Mouse (Mus musculus): ENCODE data around the gene Cdc37. TPM values are rescaled to one million over a fixed set of nuclear protein-coding genes. Genes with fewer than 3 reads are reported as not detected.

The Cdc37 gene
- total and polyA plus RNA-seq, 3 experiments: 779 to 1,631 (median 914) TPM

GRCm38 (mm10) chr9:21166516-21166915 is 16.7 kb upstream of the Cdc37 start:
- Histone ChIP-seq H3K79me2 (ENCODE audit: control insufficient read depth, insufficient read depth, low read length, poor library complexity) (peaks cover 29% of the 10 kb centered on the region), H3K27ac (ENCODE audit: control insufficient read depth, low read depth, low read length) (peak overlapping the region; percentile 79), H3K9me3 (replicated peaks; ENCODE audit: insufficient read depth, low read length) (no peaks in the 10 kb centered on the region), H3K4me3 (ENCODE audit: control insufficient read depth in 1 of 2, insufficient read depth in 1 of 2, low read depth in 2 of 2, low read length in 2 of 2) (peak overlapping the region; percentile 71 to 81), H3K4me1 (ENCODE audit: control insufficient read depth in 1 of 2, insufficient read depth in 2 of 2, low read length in 2 of 2) (peaks cover 13 to 34% of the 10 kb centered on the region in 2 experiments), H3K9ac (ENCODE audit: control insufficient read depth, low read depth, low read length, poor library complexity, severe bottlenecking) (peak overlapping the region; percentile 82), H3K36me3 (ENCODE audit: control insufficient read depth in 1 of 2, insufficient read depth in 2 of 2, low read length in 2 of 2) (peaks cover 0 to 21% of the 10 kb centered on the region in 2 experiments; a peak in 2 of 4 replicates), H3K27me3 (ENCODE audit: control insufficient read depth in 1 of 2, insufficient read depth in 2 of 2, low read length in 2 of 2) (no peaks in the 10 kb centered on the region)
- DNase-seq (ENCODE audit: low read depth, low spot score): no peak
- no peak for TF ChIP-seq NRF1 (IDR thresholded peaks at IDR 0.05; ENCODE audit: insufficient read depth, low read depth, low read length, poor library complexity, severe bottlenecking)
- no peak for TF ChIP-seq ZMIZ1 (IDR thresholded peaks at IDR 0.05; ENCODE audit: low read depth, low read length)
- TF ChIP-seq CTCF (IDR thresholded peaks at IDR 0.05 in 2 of 3, conservative IDR thresholded peaks at IDR 0.05 in 1 of 3; ENCODE audit: control insufficient read depth in 1 of 3, insufficient read depth in 1 of 3, low read depth in 2 of 3, low read length in 3 of 3, poor library complexity in 1 of 3, severe bottlenecking in 1 of 3): no peak

- peaks cover 13 to 34% of the 10 kb centered on the region in 2 experiments for H3K4me1 ChIP-seq (ENCODE audit: control insufficient read depth in 1 of 2, insufficient read depth in 2 of 2, low read length in 2 of 2)
- peaks cover 29% of the 10 kb centered on the region for H3K79me2 ChIP-seq (ENCODE audit: control insufficient read depth, insufficient read depth, low read length, poor library complexity)
- DNase-seq (ENCODE audit: low read depth, low spot score): peak; percentile 94
- H3K9me3 ChIP-seq (replicated peaks; ENCODE audit: insufficient read depth, low read length): no peaks in the 10 kb centered on the region
- peak overlapping the region; percentile 71 to 81 for H3K4me3 ChIP-seq (ENCODE audit: control insufficient read depth in 1 of 2, insufficient read depth in 1 of 2, low read depth in 2 of 2, low read length in 2 of 2)
- H3K27me3 ChIP-seq (ENCODE audit: control insufficient read depth in 1 of 2, insufficient read depth in 2 of 2, low read length in 2 of 2): no peaks in the 10 kb centered on the region
- peaks cover 0 to 18% of the 10 kb centered on the region in 2 experiments; a peak in 2 of 4 replicates for H3K36me3 ChIP-seq (ENCODE audit: control insufficient read depth in 1 of 2, insufficient read depth in 2 of 2, low read length in 2 of 2)
- TF ChIP-seq CTCF (IDR thresholded peaks at IDR 0.05 in 2 of 3, conservative IDR thresholded peaks at IDR 0.05 in 1 of 3; ENCODE audit: control insufficient read depth in 1 of 3, insufficient read depth in 1 of 3, low read depth in 2 of 3, low read length in 3 of 3, poor library complexity in 1 of 3, severe bottlenecking in 1 of 3): peak in 1 of 3 experiments; percentile 86; a peak in 2 of 6 replicates
- TF ChIP-seq ZC3H11A (IDR thresholded peaks at IDR 0.05; ENCODE audit: low read depth, low read length): no peak
- H3K27ac ChIP-seq (ENCODE audit: control insufficient read depth, low read depth, low read length): peak overlapping the region; percentile 79
- peak overlapping the region; percentile 82 for H3K9ac ChIP-seq (ENCODE audit: control insufficient read depth, low read depth, low read length, poor library complexity, severe bottlenecking)
These were observed 16.2 kb upstream of the Cdc37 start for GRCm38 (mm10) chr9:21165952-21166451.

GRCm38 (mm10) chr9:21165041-21165951 is 15.5 kb upstream of the Cdc37 start, which contains the start of gene Pde4a:
Gene Pde4a, plus strand, starts transcription at chr9:21165714.
- H3K4me1 ChIP-seq (ENCODE audit: control insufficient read depth in 1 of 2, insufficient read depth in 2 of 2, low read length in 2 of 2): peaks cover 18 to 39% of the 10 kb centered on the region in 2 experiments
- peaks cover 23% of the 10 kb centered on the region for H3K79me2 ChIP-seq (ENCODE audit: control insufficient read depth, insufficient read depth, low read length, poor library complexity)
- H3K4me3 ChIP-seq (ENCODE audit: control insufficient read depth in 1 of 2, insufficient read depth in 1 of 2, low read depth in 2 of 2, low read length in 2 of 2): peak within 1 kb of the TSS; percentile 71 to 81
- peak within 1 kb of the TSS; percentile 79 for H3K27ac ChIP-seq (ENCODE audit: control insufficient read depth, low read depth, low read length)
- peaks cover 0 to 24% of the 10 kb centered on the region in 2 experiments; a peak in 2 of 4 replicates for H3K36me3 ChIP-seq (ENCODE audit: control insufficient read depth in 1 of 2, insufficient read depth in 2 of 2, low read length in 2 of 2)
- H3K9me3 ChIP-seq (replicated peaks; ENCODE audit: insufficient read depth, low read length): no peaks in the 10 kb centered on the region
- peak; percentile 100 for DNase-seq (ENCODE audit: low read depth, low spot score)
- no peaks in the 10 kb centered on the region for H3K27me3 ChIP-seq (ENCODE audit: control insufficient read depth in 1 of 2, insufficient read depth in 2 of 2, low read length in 2 of 2)
- H3K9ac ChIP-seq (ENCODE audit: control insufficient read depth, low read depth, low read length, poor library complexity, severe bottlenecking): peak within 1 kb of the TSS; percentile 82
- no peak; a peak in 1 of 6 replicates for TF ChIP-seq CTCF (IDR thresholded peaks at IDR 0.05 in 2 of 3, conservative IDR thresholded peaks at IDR 0.05 in 1 of 3; ENCODE audit: control insufficient read depth in 1 of 3, insufficient read depth in 1 of 3, low read depth in 2 of 3, low read length in 3 of 3, poor library complexity in 1 of 3, severe bottlenecking in 1 of 3)
- TF ChIP-seq NRF1 (IDR thresholded peaks at IDR 0.05; ENCODE audit: insufficient read depth, low read depth, low read length, poor library complexity, severe bottlenecking): no peak
- TF ChIP-seq GABPA (IDR thresholded peaks at IDR 0.05; ENCODE audit: low read depth, low read length): no peak
- no peak for TF ChIP-seq MEF2A (IDR thresholded peaks at IDR 0.05; ENCODE audit: extremely low read depth, insufficient replicate concordance, low read depth, low read length, poor library complexity, severe bottlenecking)
- TF ChIP-seq TBP (IDR thresholded peaks at IDR 0.05; ENCODE audit: low read depth, low read length): peak; percentile 57; the same call in 1 of the 2 replicates
- TF ChIP-seq KAT2A (conservative IDR thresholded peaks at IDR 0.05; ENCODE audit: low read depth, low read length): no peak
- TF ChIP-seq UBTF (IDR thresholded peaks at IDR 0.05; ENCODE audit: borderline replicate concordance, insufficient read depth, low read depth, low read length): peak; percentile 27
- no peak for TF ChIP-seq SMC3 (IDR thresholded peaks at IDR 0.05; ENCODE audit: low read depth, low read length)
- TF ChIP-seq BHLHE40 (IDR thresholded peaks at IDR 0.05; ENCODE audit: borderline replicate concordance, low read depth, low read length): no peak
- TF ChIP-seq ZC3H11A (IDR thresholded peaks at IDR 0.05; ENCODE audit: low read depth, low read length): no peak
- peak; percentile 69; the same call in 1 of the 2 replicates for TF ChIP-seq POLR2AphosphoS5 (IDR thresholded peaks at IDR 0.05; ENCODE audit: borderline replicate concordance, low read depth, low read length)
- peak in 1 of 2 experiments; percentile 90; a peak in 2 of 4 replicates for TF ChIP-seq POLR2A (IDR thresholded peaks at IDR 0.05; ENCODE audit: control insufficient read depth in 1 of 2, insufficient read depth in 1 of 2, low read depth in 1 of 2, low read length in 2 of 2, poor library complexity in 1 of 2)
